Mouse (Mus musculus) kidney, adult 2 months (tissue): ENCODE measurements around the gene Rnf41.

ENCODE experiments used
- CTCF ChIP-seq: fragments of 200-500 bp; conservative IDR thresholded peaks from 2 replicates; pipeline ENCODE4 v1.5.1; 2011; ENCODE audit warnings: low read depth, mild to moderate bottlenecking, control low read depth, low read length, moderate library complexity, mixed read lengths; ENCODE audit not compliant: insufficient read depth, insufficient read length
- POLR2A ChIP-seq: fragments of 200-500 bp; IDR thresholded peaks from one replicate; pipeline ENCODE4 v1.6.1; 2011; ENCODE audit warnings: low read depth, low read length, control low read depth

DNA sequence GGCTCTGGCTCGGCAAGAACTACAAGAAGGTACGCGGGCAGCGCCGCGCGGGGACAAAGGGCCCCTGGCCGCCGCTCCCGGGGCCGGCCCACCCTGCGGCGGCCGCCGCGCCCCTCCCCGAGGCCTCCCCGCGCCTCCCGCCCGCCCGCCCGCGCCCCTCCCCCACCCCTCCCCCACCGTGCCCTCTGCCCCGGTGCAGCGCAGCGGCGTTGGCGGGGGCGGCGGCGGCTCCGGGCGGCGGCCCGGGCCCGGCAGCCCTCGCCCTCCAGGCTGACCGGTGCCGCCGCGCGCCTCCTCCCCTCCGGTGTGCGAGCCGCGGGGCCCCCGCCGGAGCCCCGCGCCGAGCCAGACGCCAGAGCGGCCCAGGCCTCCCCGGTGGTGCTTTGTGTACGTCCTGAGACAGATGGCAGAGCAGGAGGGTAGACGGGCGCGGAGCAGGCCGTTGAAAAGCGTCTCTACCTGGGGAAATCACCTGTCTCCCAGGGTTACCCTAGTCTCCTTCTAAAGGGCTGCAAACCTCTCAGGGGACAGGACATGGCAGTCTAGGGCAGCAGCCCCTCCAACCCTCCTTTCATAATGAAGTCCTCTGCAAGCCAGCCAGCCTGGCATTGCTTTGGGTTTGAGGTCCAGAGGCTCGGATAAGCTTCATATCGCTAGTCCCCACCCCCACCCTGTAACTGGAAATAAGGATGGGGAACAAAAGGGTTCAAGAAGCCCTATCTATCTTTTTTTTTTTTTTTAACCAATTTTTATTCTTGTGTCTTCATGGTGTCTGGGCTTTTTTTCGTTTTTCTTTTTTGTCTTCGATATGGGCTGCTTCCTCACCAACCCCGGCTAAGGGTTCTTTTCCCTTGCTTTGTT lies 48.2 kb downstream of the Rnf41 start:
- TF ChIP-seq CTCF (no peak), POLR2A (peak; percentile 14)
